Mouse (Mus musculus): ENCODE measurements around the gene Gadl1. TPM values are rescaled to one million over a fixed set of nuclear protein-coding genes. Genes with fewer than 3 reads are reported as not detected.

The Gadl1 gene
- total RNA-seq, 2 experiments from 2014 or later: 0.36 to 0.49 TPM

GRCm38 (mm10) chr9:115914006-115914405 is 4.8 kb downstream of the Gadl1 start:
- TF ChIP-seq CTCF (conservative IDR thresholded peaks at IDR 0.05): no peak
- no peak overlapping the region for H3K4me3 ChIP-seq
- no peak overlapping the region for H3K27ac ChIP-seq
- DNase-seq (ENCODE audit: low spot score in 2 of 2): no peak

- peak; percentile 18 to 61 for DNase-seq (ENCODE audit: low spot score in 2 of 2)
- no peak overlapping the region for H3K4me3 ChIP-seq
- no peak for TF ChIP-seq CTCF (conservative IDR thresholded peaks at IDR 0.05)
- peak overlapping the region; percentile 79 for H3K27ac ChIP-seq
Observed at GRCm38 (mm10) chr9:115915586-115916270, 6.5 kb downstream of the Gadl1 start.

- TF ChIP-seq CTCF (conservative IDR thresholded peaks at IDR 0.05): no peak
- Histone ChIP-seq H3K4me3 (no peak overlapping the region), H3K27ac (no peak overlapping the region)
- DNase-seq (ENCODE audit: low spot score in 2 of 2): no peak
Observed at GRCm38 (mm10) chr9:115919736-115920135, 10.5 kb downstream of the Gadl1 start.

GRCm38 (mm10) chr9:115922662-115923061 is 13.4 kb downstream of the Gadl1 start:
- Histone ChIP-seq H3K4me3 (no peak overlapping the region), H3K27ac (no peak overlapping the region)
- no peak for TF ChIP-seq CTCF (conservative IDR thresholded peaks at IDR 0.05)
- no peak for DNase-seq (ENCODE audit: low spot score in 2 of 2)

DNA sequence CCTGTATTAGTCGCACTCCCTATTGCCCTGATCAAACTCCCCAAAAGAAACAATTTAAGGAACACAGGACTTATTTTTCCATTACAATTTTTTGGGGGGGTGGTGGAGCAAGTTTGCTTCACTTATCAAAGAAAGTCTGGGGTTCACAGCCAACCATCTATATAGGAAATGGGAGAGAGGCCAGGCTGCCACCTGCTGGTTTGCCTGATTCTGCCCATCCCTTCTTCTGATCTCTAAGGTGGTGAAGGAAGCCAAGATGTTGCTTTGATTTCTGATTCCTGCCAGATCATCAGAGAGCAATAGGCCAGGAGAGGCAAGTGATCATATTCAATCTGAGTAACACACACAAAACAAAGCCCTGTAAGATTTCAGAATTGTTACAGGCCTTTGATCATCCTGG is 14.8 kb downstream of the Gadl1 start:
- TF ChIP-seq CTCF (conservative IDR thresholded peaks at IDR 0.05): peak; percentile 54
- DNase-seq (ENCODE audit: low spot score in 2 of 2): no peak
- H3K4me3 ChIP-seq: no peak overlapping the region
- no peak overlapping the region for H3K27ac ChIP-seq

GRCm38 (mm10) chr9:115931803-115932202 is 22.5 kb downstream of the Gadl1 start:
- H3K27ac ChIP-seq: no peak overlapping the region
- no peak overlapping the region for H3K4me3 ChIP-seq
- TF ChIP-seq CTCF (conservative IDR thresholded peaks at IDR 0.05): no peak
- DNase-seq (ENCODE audit: low spot score in 2 of 2): peak in 1 of 2 experiments; percentile 17

GRCm38 (mm10) chr9:115932741-115933140 is 23.5 kb downstream of the Gadl1 start:
- Histone ChIP-seq H3K4me3 (no peak overlapping the region), H3K27ac (peak overlapping the region; percentile 20; the same call in 1 of the 2 replicates)
- DNase-seq (ENCODE audit: low spot score in 2 of 2): no peak
- TF ChIP-seq CTCF (conservative IDR thresholded peaks at IDR 0.05): no peak

- no peak overlapping the region for H3K4me3 ChIP-seq
- peak overlapping the region; percentile 20; the same call in 1 of the 2 replicates for H3K27ac ChIP-seq
- TF ChIP-seq CTCF (conservative IDR thresholded peaks at IDR 0.05): no peak
- DNase-seq (ENCODE audit: low spot score in 2 of 2): no peak
Observed at GRCm38 (mm10) chr9:115933243-115933964, 24.1 kb downstream of the Gadl1 start.

DNA sequence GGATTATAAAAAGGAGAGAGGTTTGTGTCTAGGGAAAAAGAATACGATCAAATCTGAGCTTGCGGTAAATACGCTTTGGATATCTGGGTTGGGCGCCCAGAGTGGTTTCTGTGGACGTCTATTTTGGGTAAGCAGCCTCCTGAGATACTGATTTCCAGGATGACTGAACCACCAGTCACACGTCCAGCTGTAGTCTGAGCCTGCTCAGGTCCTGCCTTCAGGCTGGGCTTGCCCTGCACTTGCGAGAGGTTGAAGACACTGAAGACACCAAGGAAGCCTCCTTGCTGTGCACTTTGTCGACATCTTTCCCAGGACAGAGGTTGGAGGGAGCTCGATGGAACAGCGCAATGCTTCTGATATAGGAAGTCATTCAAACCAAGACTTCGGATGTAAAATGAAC is 25.0 kb downstream of the Gadl1 start:
- no peak overlapping the region for H3K4me3 ChIP-seq
- no peak for DNase-seq (ENCODE audit: low spot score in 2 of 2)
- no peak for TF ChIP-seq CTCF (conservative IDR thresholded peaks at IDR 0.05)
- H3K27ac ChIP-seq: no peak overlapping the region

- H3K4me3 ChIP-seq: no peak overlapping the region
- TF ChIP-seq CTCF (conservative IDR thresholded peaks at IDR 0.05): no peak
- DNase-seq (ENCODE audit: low spot score in 2 of 2): no peak
- H3K27ac ChIP-seq: no peak overlapping the region
Observed at GRCm38 (mm10) chr9:115936350-115936749, 27.1 kb downstream of the Gadl1 start.

- DNase-seq (ENCODE audit: low spot score in 2 of 2): no peak
- no peak overlapping the region for H3K4me3 ChIP-seq
Observed at GRCm38 (mm10) chr9:115937915-115938314, 28.7 kb downstream of the Gadl1 start.

DNA sequence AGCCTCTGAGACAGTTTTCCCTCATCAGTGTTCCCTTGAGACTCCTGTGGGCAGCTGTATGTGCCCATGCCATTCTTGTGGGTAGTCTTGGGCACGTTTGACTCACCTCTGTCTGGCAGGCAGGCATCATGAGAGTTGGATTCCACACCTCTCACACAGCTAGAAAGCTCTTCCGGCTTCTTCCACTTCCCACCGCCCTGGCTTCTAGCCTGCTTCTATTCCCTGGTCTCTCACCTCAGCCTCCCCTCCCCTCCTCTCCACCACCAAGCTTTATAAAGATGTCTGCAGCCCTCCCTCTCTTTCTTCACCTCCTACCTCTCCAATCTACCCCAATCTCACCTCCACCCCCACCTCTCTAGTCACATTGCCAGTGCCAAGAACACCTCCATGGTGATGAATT is 30.2 kb downstream of the Gadl1 start:
- no peak for TF ChIP-seq CTCF (conservative IDR thresholded peaks at IDR 0.05)
- Histone ChIP-seq H3K4me3 (no peak overlapping the region), H3K27ac (no peak overlapping the region)
- no peak for DNase-seq (ENCODE audit: low spot score in 2 of 2)

More at GRCm38 (mm10) chr9:115937915-115938314, 28.7 kb downstream of the Gadl1 start:
- H3K27ac ChIP-seq: no peak overlapping the region
- TF ChIP-seq CTCF (conservative IDR thresholded peaks at IDR 0.05): peak; percentile 53

GRCm38 (mm10) chr9:115941171-115941570 is 31.9 kb downstream of the Gadl1 start:
- DNase-seq (ENCODE audit: low spot score in 2 of 2): no peak
- Histone ChIP-seq H3K27ac (no peak overlapping the region), H3K4me3 (no peak overlapping the region)
- TF ChIP-seq CTCF (conservative IDR thresholded peaks at IDR 0.05): no peak

DNA sequence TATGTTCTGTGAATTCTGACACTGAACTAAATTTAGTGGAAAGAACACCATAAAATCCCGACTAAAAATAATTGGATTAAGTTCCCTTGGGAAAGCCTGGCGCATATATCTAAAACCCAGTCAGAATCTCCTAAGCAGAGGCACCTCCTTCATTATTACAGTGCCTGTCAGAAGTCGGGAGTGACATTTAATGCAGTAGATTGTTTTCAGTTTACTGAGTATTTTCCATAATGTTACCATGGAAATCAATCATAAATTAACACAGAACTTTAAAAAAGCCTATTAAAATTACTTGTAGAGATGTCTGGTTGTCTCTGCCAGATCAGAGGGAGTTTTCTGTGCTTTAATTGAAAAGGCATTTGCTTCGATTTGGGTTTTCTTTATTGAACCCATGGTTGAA is 33.2 kb downstream of the Gadl1 start:
- Histone ChIP-seq H3K27ac (peak overlapping the region; percentile 65), H3K4me3 (no peak overlapping the region)
- no peak for TF ChIP-seq CTCF (conservative IDR thresholded peaks at IDR 0.05)
- peak in 1 of 2 experiments; percentile 14 for DNase-seq (ENCODE audit: low spot score in 2 of 2)
